Mouse (Mus musculus) large intestine, adult 2 months (tissue): ENCODE data around the gene Smpd3. TPM values are rescaled to one million over a fixed set of nuclear protein-coding genes. Genes with fewer than 3 reads are reported as not detected.
A peak's percentile ranks its signal among the peaks of the same experiment; 100 is the strongest.

Experiments
- DNase-seq: peaks from one replicate; pipeline ENCODE4 v3.0.0-alpha.2; 2012; ENCODE audit warnings: low read depth, low spot score
- WGBS: fragments of 180-500 bp; shearing (Covaris S2); methylation state at CpG from one replicate; pipeline ENCODE4 v1.1.7; 2018; 5-methylcytosine and 5-hydroxymethylcytosine counted together
- polyA plus RNA-seq: library from polyadenylated mRNA; depleted of rRNA; stranded (reverse); fragments of >200 nt; gene quantifications from 2 replicates; pipeline ENCODE4 v1.2.3, GENCODE M21; 2012; rRNA removed

Gene Smpd3
- 54.3 and 81.6 TPM in 2 replicates for polyA plus RNA-seq

DNA sequence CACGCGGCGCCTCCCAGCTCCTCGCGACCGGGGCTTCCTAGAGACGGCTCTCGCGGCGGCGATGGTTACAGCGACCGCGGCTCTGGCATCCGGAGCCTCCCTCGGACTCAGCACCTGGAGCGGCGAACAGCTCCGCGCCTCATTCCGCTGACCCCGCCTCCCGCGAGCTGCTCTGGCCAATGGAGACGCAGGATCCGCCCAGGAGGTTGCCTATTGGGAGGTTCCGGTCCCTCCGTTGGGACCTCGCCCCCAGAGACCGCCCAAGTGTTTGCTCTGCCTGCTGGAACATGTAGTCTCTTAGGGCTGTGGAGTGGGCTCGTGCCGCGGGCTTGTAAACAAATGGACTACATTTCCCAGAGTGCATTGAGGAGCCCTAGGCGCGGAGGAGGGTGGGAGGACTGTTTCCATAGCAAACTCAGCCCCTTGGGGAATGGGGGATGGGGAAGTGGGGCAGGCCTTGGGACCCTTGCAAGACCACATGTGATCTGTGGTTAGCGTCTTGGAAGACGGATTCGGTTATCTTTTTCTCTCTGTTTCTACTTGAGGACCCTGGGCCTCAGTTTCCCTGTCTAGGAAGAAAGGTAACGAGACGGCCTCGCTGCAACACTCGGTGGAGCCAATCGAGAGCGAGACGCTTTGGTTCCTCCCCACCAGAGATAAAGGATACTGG is at the start of gene Smpd3:
Smpd3 (minus strand) TSS at position 137 of the 670 bp plus-strand sequence.
- under 1% methylated on average over 45 of the region's 45 CpGs for WGBS
- DNase-seq: peak; percentile 93

DNA sequence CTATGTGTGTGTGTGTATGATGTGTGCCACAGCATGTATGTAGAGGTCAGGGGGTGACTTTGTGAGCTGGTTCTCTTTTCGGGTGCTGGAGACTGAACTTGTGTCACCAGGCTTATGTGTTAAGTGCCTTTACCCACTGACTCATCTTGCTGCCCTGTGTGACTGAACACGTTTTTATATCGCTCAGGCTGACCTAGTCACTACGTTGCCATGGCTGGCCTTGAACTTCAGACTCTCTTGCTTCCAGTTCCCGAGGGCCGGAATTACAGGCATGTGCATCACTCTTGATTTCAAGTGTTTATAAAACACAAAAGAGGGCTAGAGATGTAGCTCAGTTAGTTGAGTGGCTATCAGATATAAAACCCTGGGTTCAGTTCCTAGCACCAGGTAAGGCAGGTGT is 43.2 kb upstream of the Smpd3 start:
- WGBS: 66% methylated on average over 6 of the region's 6 CpGs
- DNase-seq: no peak

DNA sequence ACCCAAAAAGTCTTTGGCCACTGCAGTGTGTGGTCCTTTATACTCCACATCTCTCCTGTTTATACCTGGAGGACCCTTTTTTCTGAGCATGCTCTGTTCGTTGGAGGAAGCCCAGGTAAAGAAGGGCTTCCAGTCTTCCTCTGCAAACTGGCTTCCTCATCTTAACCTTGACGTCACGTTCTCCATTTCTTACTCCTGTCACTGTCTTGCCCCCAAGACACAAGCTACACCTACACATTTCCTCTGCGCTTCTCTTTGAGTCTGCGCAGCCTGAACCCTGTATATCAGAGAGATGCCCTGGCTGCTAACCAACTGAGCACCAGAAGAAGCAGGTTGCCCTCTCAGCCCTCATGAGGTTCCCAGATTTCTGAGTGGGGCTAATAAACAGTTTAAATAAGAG is 41.6 kb upstream of the Smpd3 start:
- 68% methylated on average over 5 of the region's 5 CpGs for WGBS
- no peak for DNase-seq

DNA sequence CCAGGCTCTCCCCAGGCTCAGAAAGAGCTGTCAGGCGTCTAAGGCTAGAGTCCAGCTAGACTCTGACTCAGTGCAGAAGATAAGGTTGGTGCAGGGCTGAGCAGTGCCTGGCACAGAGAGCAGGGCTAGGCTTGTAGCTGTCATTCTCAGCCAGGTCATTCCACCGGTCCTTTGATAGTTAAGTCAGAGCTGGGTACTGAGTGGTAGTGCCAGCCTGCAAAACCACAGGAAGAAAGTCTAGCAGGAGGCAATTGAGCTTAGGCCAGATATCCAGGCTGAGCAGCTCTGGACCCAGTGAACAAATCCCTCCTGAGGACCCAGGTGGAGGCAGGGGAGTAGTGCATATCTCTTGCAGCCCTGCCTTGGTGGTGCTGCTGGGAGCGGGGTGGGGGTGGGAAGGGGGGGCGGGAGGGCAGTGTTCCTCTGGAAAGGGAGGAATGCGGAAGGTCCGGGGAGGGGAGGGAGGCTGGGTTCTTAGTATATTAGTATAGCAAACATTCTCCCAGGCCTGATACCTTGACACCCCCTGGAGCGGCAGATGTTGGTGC is 40.8 kb upstream of the Smpd3 start:
- DNase-seq: no peak
- WGBS: 48% methylated on average over 6 of the region's 7 CpGs

DNA sequence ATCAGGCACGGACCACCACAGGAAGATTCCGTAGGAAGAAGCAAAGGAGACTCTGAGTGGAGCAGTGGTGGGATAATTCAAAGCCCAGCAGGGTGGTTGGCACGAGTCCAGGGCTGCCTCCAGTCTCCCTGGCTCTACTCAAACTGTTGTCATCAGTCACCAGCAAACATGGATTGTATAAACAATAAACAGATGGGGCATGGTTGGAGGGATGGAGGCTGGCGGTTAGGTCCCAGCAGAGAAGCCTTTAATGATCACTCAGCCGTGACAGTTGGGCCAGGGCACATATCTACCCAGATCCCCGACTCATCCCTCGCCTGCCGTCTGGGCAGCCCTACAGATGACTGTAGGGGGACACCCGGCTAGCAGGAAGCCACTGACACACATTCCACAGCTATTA is 39.1 kb upstream of the Smpd3 start:
- DNase-seq: no peak
- WGBS: 58% methylated on average over 9 of the region's 9 CpGs

DNA sequence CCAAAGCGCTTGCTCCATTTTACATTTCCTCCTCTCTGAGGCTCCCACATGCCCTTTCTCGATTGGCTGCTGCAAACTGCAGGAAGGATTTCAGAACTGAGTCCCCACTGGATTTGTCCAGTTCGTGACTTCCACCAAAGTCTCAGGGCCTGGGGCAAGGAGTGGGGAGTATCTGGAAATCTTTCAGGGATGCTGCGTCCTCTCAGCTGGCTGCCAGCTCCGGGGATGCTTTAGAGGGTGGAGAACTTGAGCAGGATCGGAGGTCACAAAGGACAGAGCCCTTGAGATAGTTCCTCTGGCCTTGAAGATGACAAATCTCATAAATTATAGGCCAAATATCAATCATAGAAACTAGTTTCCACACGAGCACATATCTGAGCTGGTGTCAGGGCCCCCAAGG is 38.2 kb upstream of the Smpd3 start:
- DNase-seq: no peak
- 72% methylated on average over 7 of the region's 7 CpGs for WGBS

DNA sequence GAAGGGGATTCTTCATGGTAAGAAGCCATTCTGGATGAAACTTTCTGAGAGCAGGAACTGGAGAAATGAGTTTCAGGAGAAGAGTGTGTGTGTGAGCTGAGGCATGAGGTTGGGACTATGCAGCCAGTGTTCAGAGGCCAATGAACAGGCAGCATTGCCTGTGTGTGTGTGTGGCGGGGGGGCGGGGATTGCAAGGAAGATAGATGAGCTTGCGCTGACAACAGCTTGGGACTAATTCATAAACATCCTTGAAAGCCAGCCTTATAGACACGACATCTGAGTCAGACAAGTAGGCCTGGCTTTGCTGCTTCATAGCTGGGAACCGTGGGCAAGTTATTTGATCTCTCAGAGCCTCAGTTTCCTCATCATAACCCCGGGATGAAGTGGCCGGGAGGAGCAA is 31.3 kb upstream of the Smpd3 start:
- WGBS: 73% methylated on average over 7 of the region's 7 CpGs
- no peak for DNase-seq

DNA sequence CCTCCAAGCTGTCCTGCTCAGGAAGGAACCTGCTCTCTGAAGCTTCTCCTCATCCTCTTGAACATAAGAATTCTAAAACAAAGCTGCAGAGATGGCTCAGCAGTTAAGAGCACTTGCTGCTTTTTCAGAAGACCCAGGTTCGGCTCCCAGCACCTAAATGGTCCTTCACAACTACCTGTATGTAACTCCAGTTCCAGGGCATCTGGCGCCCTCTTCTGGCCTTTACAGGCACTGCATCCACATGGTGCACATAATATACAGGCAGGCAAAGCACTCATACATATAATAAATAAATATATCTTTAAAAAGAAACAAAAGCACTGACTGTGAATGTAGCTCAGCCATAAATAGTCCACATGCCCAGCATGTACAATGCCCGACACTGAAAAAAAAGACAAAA is 30.7 kb upstream of the Smpd3 start:
- no peak for DNase-seq

DNA sequence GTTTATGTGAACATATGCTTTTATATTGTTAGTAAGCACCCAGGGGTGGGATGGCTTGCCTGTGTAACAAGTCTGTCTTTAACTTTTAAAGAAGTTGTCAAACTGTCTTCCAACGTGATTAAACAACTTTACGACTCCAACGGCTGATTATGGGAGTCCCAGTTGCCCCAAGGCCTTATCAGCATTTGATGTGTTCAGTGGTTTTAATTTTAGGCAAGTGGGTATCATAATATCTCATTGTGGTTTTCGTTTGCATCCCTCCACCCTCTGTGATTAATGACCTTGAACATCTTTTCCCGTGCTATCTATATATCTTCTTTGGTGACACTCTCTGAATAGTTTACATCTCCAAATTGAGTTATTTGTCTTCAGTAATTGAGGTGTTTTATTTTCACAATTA is 27.0 kb upstream of the Smpd3 start:
- DNase-seq: no peak
- 35% methylated on average over 5 of the region's 5 CpGs for WGBS

More for the DNA sequence above, 30.7 kb upstream of the Smpd3 start:
- 71% methylated on average over 3 of the region's 3 CpGs for WGBS

DNA sequence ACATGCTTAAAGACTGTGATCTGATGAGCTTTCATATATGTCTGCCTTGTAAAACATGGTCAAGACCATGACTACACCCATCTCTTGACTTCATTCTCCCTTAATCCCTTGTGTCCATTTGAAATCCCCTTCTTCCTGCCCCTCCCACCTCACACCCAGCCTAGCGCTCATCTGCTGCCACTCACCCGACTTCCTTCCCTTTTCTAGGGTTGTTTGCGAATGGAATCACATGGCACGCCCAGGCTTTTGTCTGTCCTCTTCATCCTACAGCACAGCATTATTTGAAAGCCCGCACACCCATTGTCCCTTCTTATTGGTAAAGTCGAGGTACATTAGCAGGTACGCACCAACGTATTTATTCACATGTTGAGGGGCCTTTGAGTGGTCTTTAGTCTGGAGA is 26.5 kb upstream of the Smpd3 start:
- DNase-seq: no peak
- WGBS: 50% methylated on average over 8 of the region's 8 CpGs

GRCm38 (mm10) chr8:106363321-106363720 is 25.5 kb upstream of the Smpd3 start:
- 65% methylated on average over 8 of the region's 8 CpGs for WGBS
- DNase-seq: no peak

DNA sequence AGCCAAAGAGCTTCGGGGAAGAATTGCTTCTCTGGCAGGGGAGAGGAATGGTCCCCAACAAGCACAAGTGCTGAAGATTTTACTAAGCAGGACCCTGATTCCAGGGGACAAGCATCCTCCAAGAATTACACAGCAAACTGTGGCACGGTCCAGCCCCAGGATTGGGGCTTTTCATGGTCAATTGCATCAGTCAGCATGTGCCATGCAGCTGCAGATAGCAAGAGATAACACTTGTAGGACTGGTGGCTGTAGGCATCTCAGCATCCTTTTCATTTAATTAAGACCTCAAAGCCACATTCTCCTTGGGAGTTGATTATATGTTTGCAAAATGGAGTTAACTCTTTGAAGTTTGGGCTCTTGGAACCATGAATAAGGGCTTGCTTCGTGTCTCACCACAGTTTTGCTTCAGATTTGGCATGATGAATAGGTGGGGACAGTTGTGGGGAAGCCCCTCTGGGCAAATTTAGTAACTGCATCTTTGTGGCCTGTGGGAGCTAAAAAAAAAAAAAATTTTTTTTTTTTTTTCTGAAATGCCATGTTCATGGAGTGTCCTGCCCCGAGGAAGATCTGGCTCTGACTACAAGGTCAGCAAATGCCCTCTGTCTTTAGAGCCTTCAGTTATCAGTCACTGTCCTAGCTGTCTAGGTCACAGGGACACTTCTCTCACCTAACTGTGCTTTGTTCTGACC is 22.0 kb upstream of the Smpd3 start:
- DNase-seq: no peak
- WGBS: 69% methylated on average over 4 of the region's 4 CpGs

DNA sequence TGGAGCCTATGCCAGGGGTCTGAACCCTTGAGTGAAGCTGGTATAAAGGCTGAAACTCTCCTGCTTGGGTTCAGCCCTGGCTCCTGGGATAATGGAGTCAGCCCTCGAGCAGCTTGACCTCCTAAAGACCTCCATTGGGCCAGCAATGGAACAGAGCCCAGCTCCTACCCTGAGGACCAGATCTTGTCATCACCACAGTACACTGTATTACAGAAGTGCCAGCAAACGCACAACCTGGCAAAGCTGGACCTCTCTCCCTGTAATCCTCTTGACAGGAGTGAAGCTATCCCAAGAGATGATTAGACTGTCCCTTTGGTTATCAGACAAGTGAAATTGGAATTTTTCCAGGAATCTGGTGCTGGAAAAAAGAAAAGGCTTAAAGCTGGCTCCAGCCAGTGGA is 13.3 kb upstream of the Smpd3 start:
- WGBS: 47% methylated on average over 2 of the region's 2 CpGs
- DNase-seq: no peak

DNA sequence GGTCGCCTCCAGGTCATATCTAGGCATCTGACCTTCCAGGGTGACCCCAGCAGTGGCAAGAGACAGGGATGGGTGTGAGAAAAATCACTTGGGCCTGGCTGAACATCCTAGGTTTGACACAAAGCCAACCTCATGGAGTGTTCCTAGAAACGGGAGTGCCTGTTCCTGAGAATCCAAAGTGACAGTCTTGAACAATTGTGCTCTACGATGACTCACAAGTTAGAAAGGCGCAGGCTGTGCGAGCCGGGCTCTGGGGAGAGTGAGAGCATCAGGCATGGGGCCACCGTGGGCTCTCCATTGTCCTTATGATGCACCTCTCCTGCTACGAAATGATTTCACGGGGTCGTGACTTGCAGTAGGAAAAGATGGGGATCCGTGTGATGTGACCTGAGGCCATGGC is 11.6 kb upstream of the Smpd3 start:
- no peak for DNase-seq
- WGBS: 60% methylated on average over 11 of the region's 11 CpGs

GRCm38 (mm10) chr8:106346123-106346522 is 8.3 kb upstream of the Smpd3 start:
- WGBS: 60% methylated on average over 6 of the region's 6 CpGs

DNA sequence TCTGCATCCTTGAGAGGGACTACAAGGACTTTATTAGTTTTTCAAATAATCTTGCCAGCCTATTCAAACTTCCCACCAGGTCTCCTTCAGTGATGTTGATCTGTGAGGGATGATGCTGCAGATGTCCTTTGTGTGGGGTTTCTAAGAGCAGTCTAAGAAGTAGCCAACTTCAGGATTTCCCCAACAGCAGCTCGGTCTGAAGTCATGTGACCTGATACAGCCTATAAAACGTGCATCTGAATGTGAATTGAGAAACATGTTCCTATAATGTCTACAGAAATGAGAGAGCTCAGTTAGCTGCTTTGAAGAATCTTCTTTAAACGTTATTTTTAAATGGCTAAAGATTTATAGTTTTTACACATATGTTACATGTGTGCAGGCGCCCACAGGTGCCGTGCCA is 5.7 kb upstream of the Smpd3 start:
- DNase-seq: no peak

More at GRCm38 (mm10) chr8:106346123-106346522, 8.3 kb upstream of the Smpd3 start:
- DNase-seq: no peak

DNA sequence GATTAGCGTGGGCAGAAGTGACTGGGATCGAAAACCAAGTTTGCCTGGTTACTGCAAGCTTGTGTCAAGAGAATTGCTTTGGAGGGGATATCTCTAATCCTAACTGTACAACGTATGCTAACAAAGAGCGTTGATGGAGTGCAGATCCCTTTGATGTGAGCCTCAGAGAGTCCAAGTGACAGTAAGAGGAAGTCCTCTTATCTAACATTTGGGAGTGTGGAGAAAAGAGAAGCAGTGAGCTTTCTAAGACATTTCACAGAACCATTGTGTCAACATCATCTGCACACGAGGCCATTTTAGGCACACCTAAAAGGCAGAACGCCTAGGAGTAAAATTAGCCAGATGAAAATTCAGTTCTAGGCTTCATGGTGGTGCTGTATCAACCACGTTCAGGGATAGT is 5.0 kb upstream of the Smpd3 start:
- no peak for DNase-seq
- 43% methylated on average over 7 of the region's 7 CpGs for WGBS

More for the DNA sequence above, 5.7 kb upstream of the Smpd3 start:
- 54% methylated on average over 5 of the region's 5 CpGs for WGBS

- no peak for DNase-seq
- WGBS: 21% methylated on average over 8 of the region's 8 CpGs
These were observed 987 bp upstream of the Smpd3 start for GRCm38 (mm10) chr8:106338741-106339209.

- DNase-seq: no peak
- WGBS: 4% methylated on average over 41 of the region's 41 CpGs
These were observed 1.2 kb downstream of the Smpd3 start for GRCm38 (mm10) chr8:106336561-106336960.

- no peak for DNase-seq
- 79% methylated on average over 4 of the region's 4 CpGs for WGBS
These were observed 1.8 kb downstream of the Smpd3 start for GRCm38 (mm10) chr8:106336031-106336430.

- no peak for DNase-seq
- WGBS: 59% methylated on average over 4 of the region's 4 CpGs
These were observed 2.6 kb downstream of the Smpd3 start for GRCm38 (mm10) chr8:106335196-106335595.
